Comparison of ENCODE assay signal across 26 mouse cellular contexts in genomic region chr10:69311867-69312266, GRCm38 (mm10). TPM values are rescaled to one million over a fixed set of nuclear protein-coding genes. Genes with fewer than 3 reads are reported as not detected.
"Had no signal": no experiment of that assay in that cellular context is flagged by ENCODE, and none has a peak within 500 bp of the region (broad histone marks: within the 10 kb centered on the region; RNA-seq: fewer than 3 reads in every experiment).

No protein-coding gene starts in this region.

- ATAC-seq: hindbrain, postnatal 0 days; intestine, embryonic 16.5 days had no signal

- DNase-seq: gastrocnemius, postnatal 14 days; gastrocnemius, postnatal 36 days; heart, adult 11 months; heart, postnatal 10 days; heart, postnatal 36 days; kidney, adult 11 months; kidney, adult 2 months; kidney, adult 9 months; kidney, postnatal 14 days; kidney, postnatal 36 days; layer of hippocampus, adult 9-11 months; layer of hippocampus, postnatal 36 days; left cerebral cortex, postnatal 4 days had no signal

- H3K27me3 ChIP-seq: heart, embryonic 12.5 days; hindbrain, embryonic 13.5 days; hindbrain, embryonic 15.5 days; kidney, embryonic 15.5 days; limb, embryonic 13.5 days; limb, embryonic 15.5 days had no signal

- H3K9me3 ChIP-seq: heart, embryonic 10.5 days; heart, embryonic 12.5 days; hindbrain, embryonic 13.5 days; hindbrain, embryonic 15.5 days; kidney, embryonic 15.5 days; limb, embryonic 13.5 days; limb, embryonic 15.5 days had no signal

- H3K4me2 ChIP-seq: heart, embryonic 12.5 days; hindbrain, embryonic 13.5 days; hindbrain, embryonic 15.5 days; kidney, embryonic 15.5 days; limb, embryonic 13.5 days; limb, embryonic 15.5 days had no signal

- H3K4me3 ChIP-seq: heart, embryonic 10.5 days; heart, embryonic 12.5 days; hindbrain, embryonic 13.5 days; hindbrain, embryonic 15.5 days; kidney, embryonic 15.5 days; limb, embryonic 13.5 days; limb, embryonic 15.5 days had no signal

- H3K36me3 ChIP-seq: heart, embryonic 10.5 days; heart, embryonic 12.5 days; hindbrain, embryonic 13.5 days; hindbrain, embryonic 15.5 days; kidney, embryonic 15.5 days; limb, embryonic 13.5 days; limb, embryonic 15.5 days had no signal

- H3K4me1 ChIP-seq: heart, embryonic 10.5 days; heart, embryonic 12.5 days; hindbrain, embryonic 13.5 days; hindbrain, embryonic 15.5 days had no signal

- H3K27ac ChIP-seq: heart, embryonic 10.5 days; hindbrain, embryonic 13.5 days; hindbrain, embryonic 15.5 days; hindbrain, postnatal 0 days; kidney, embryonic 15.5 days; kidney, postnatal 0 days; limb, embryonic 13.5 days; limb, embryonic 15.5 days had no signal

- H3K9ac ChIP-seq: heart, embryonic 12.5 days; hindbrain, embryonic 13.5 days; hindbrain, embryonic 15.5 days; kidney, embryonic 15.5 days; limb, embryonic 13.5 days; limb, embryonic 15.5 days had no signal

RNA-seq across cellular contexts. Expression of gene Cdk1, which starts 40.9 kb away (rescaled TPM):
- total RNA-seq: gastrocnemius, adult 18-20 months; gastrocnemius, adult 8-10 months; left cerebral cortex, adult 18-20 months had no signal
